Mouse (Mus musculus): Measurements from ENCODE around the gene Stat5b.

Gene Stat5b

GRCm38 (mm10) chr11:100735954-100736745, 114.4 kb downstream of the Stat5b start:
- no peak for DNase-seq (ENCODE audit: low spot score)

- no peak for DNase-seq (ENCODE audit: low spot score)
These were observed 115.2 kb downstream of the Stat5b start for GRCm38 (mm10) chr11:100735134-100735865.
